Mouse (Mus musculus): ENCODE measurements at regions not wholly inside any gene's neighbourhood (a gene's known extent, or its start where the extent isn't known, plus 50 kb on each side); places are given as distances from the start of the nearest gene placed in this dataset.

- TF ChIP-seq CTCF (IDR thresholded peaks at IDR 0.05; ENCODE audit: extremely low read depth, insufficient read length, insufficient replicate concordance, low read depth, low read length) (no peak), POLR2A (IDR thresholded peaks at IDR 0.05; ENCODE audit: low read depth, low read length) (no peak)
Measured at GRCm38 (mm10) chr1:42472495-42473230, 222.9 kb upstream of the Pou3f3 start.

Measured in small intestine, adult 2 months (tissue).